Comparison of ENCODE assay signal across 11 mouse cellular contexts in genomic region chr13:104025710-104025995, GRCm38 (mm10).
DNase-seq lines count a peak whose midpoint lies in the region; ATAC-seq and TF ChIP-seq lines count a peak whose summit lies in the region.
"Had no signal": no experiment of that assay in that cellular context is flagged by ENCODE, and none has a peak within 500 bp of the region (broad histone marks: within the 10 kb centered on the region; RNA-seq: fewer than 3 reads in every experiment).

No protein-coding gene starts in this region.

- intact Hi-C loops in heart, postnatal 36 days (cut with DNase I), result no loop called here

- 71% methylated on average over 6 of the region's 6 CpGs for WGBS in heart, embryonic 10.5 days
- WGBS in kidney, embryonic 16.5 days, result 38% methylated on average over 6 of the region's 6 CpGs
- WGBS in limb, embryonic 14.5 days, result 45% methylated on average over 6 of the region's 6 CpGs

- H3K4me1 ChIP-seq in heart, embryonic 10.5 days, result peaks cover 15% of the 10 kb centered on the region
- peaks cover 19% of the 10 kb centered on the region for H3K4me1 ChIP-seq in kidney, embryonic 16.5 days (ENCODE audit: insufficient read depth, low read length)
- H3K4me1 ChIP-seq in cortical plate, adult 2 months (ENCODE audit: control insufficient read depth, insufficient read depth, low read length), result no peaks in the 10 kb centered on the region
- peaks cover 25% of the 10 kb centered on the region for H3K4me1 ChIP-seq in limb, embryonic 14.5 days (ENCODE audit: control insufficient read depth, insufficient read depth, low read length)

- no peak for DNase-seq in heart, embryonic 10.5 days (ENCODE audit: low spot score)
- DNase-seq in heart, postnatal 36 days, result no peak
- DNase-seq in kidney, adult 18-20 months, result no peak
- DNase-seq in limb, embryonic 14.5 days (ENCODE audit: low spot score), result no peak
- DNase-seq in urinary bladder, postnatal 25 days (ENCODE audit: low spot score), result no peak
- DNase-seq: B cell, adult 2 months; lung, postnatal 14 days; thymus, postnatal 36 days had no signal

- H3K27ac ChIP-seq in heart, embryonic 10.5 days, result peak overlapping the region; percentile 42; the same call in 1 of the 2 replicates
- peak overlapping the region; percentile 76 for H3K27ac ChIP-seq in kidney, embryonic 16.5 days (ENCODE audit: low read length)
- peak overlapping the region; percentile 78; the same call in 1 of the 2 replicates for H3K27ac ChIP-seq in cortical plate, adult 2 months (ENCODE audit: insufficient read depth, low read length)
- H3K27ac ChIP-seq in limb, embryonic 14.5 days (replicated peaks; ENCODE audit: low read depth, low read length), result peak overlapping the region; percentile 49; the same call in 1 of the 2 replicates

- TF ChIP-seq POLR2A in cortical plate, adult 2 months (IDR thresholded peaks at IDR 0.05; ENCODE audit: extremely low read depth, insufficient read depth, low read length), result no peak
- no peak for TF ChIP-seq POLR2A in limb, embryonic 14.5 days (IDR thresholded peaks at IDR 0.05; ENCODE audit: borderline replicate concordance, extremely low read depth, insufficient read depth, insufficient read length)

- H3K9ac ChIP-seq in kidney, embryonic 16.5 days (replicated peaks; ENCODE audit: low read length), result no peak overlapping the region
- no peak overlapping the region for H3K9ac ChIP-seq in limb, embryonic 14.5 days (ENCODE audit: low read depth, low read length, severe bottlenecking)

- no peaks in the 10 kb centered on the region for H3K9me3 ChIP-seq in heart, embryonic 10.5 days
- H3K9me3 ChIP-seq in kidney, embryonic 16.5 days (ENCODE audit: low read length), result no peaks in the 10 kb centered on the region
- no peaks in the 10 kb centered on the region for H3K9me3 ChIP-seq in limb, embryonic 14.5 days (ENCODE audit: control insufficient read depth, low read length)

- H3K27me3 ChIP-seq in heart, embryonic 10.5 days (ENCODE audit: insufficient read depth, poor library complexity, severe bottlenecking), result no peaks in the 10 kb centered on the region
- H3K27me3 ChIP-seq in kidney, embryonic 16.5 days (ENCODE audit: insufficient read depth, low read length), result no peaks in the 10 kb centered on the region
- no peaks in the 10 kb centered on the region for H3K27me3 ChIP-seq in limb, embryonic 14.5 days (ENCODE audit: control insufficient read depth, insufficient read depth, low read length)

- H3K4me3 ChIP-seq in heart, embryonic 10.5 days, result no peak overlapping the region
- H3K4me3 ChIP-seq in kidney, embryonic 16.5 days (ENCODE audit: low read length), result no peak overlapping the region
- no peak overlapping the region for H3K4me3 ChIP-seq in cortical plate, adult 2 months (ENCODE audit: insufficient read depth, low read length)
- H3K4me3 ChIP-seq in limb, embryonic 14.5 days (replicated peaks; ENCODE audit: low read length), result no peak overlapping the region

- ATAC-seq in kidney, embryonic 16.5 days (ENCODE audit: low FRiP score, low TSS enrichment), result peak; percentile 52; the same call in 1 of the 2 replicates
- no peak for ATAC-seq in limb, embryonic 14.5 days (ENCODE audit: low FRiP score, low read depth)
- no peak for ATAC-seq in cerebellum, adult (ENCODE audit: insufficient number of reproducible peaks, low FRiP score, low TSS enrichment)

- peak overlapping the region; percentile 7; the same call in 1 of the 2 replicates for H3K4me2 ChIP-seq in kidney, embryonic 16.5 days (replicated peaks; ENCODE audit: low read depth, low read length)
- H3K4me2 ChIP-seq in limb, embryonic 14.5 days (replicated peaks; ENCODE audit: low read depth, low read length, severe bottlenecking), result peak overlapping the region; percentile 6; the same call in 1 of the 2 replicates

- no peaks in the 10 kb centered on the region; the same call in 1 of the 2 replicates for H3K36me3 ChIP-seq in heart, embryonic 10.5 days
- H3K36me3 ChIP-seq in kidney, embryonic 16.5 days (ENCODE audit: insufficient read depth, low read length), result no peaks in the 10 kb centered on the region
- no peaks in the 10 kb centered on the region for H3K36me3 ChIP-seq in limb, embryonic 14.5 days (ENCODE audit: control insufficient read depth, insufficient read depth, low read length)

- TF ChIP-seq CTCF in cortical plate, adult 2 months (IDR thresholded peaks at IDR 0.05; ENCODE audit: extremely low read depth, insufficient read depth, low read length), result no peak
